Mouse (Mus musculus) liver (tissue): Measurements from ENCODE around the gene Ndufa6.
"Not testable (repeated sequence)": the region's sequence is repeated elsewhere in the genome, so short reads cannot be mapped to it uniquely, and the experiment has no call there.

Experiments
- DNase-seq: peaks from one replicate; pipeline ENCODE4 v3.0.0-alpha.2; 2020; ENCODE audit warnings: mixed read lengths

The Ndufa6 gene

GRCm38 (mm10) chr15:82354126-82354945 lies at the start of gene Ndufa6:
Gene Ndufa6 (minus strand): TSS chr15:82354322.
- peak; percentile 99 for DNase-seq

- DNase-seq: no peak
These were observed 49.5 kb upstream of the Ndufa6 start for GRCm38 (mm10) chr15:82403606-82404005.

- DNase-seq: no peak
These were observed 48.6 kb upstream of the Ndufa6 start for GRCm38 (mm10) chr15:82402741-82403140.

- DNase-seq: no peak
These were observed 48.0 kb upstream of the Ndufa6 start for GRCm38 (mm10) chr15:82402106-82402505.

GRCm38 (mm10) chr15:82401516-82401915 lies 47.4 kb upstream of the Ndufa6 start:
- DNase-seq: no peak

- DNase-seq: not testable (repeated sequence)
These were observed 41.8 kb upstream of the Ndufa6 start for GRCm38 (mm10) chr15:82395955-82396354.

GRCm38 (mm10) chr15:82393922-82394321 lies 39.8 kb upstream of the Ndufa6 start, which contains the start of gene Cyp2d11:
Gene Cyp2d11 (minus strand): TSS chr15:82394022.
- DNase-seq: not testable (repeated sequence)

GRCm38 (mm10) chr15:82389916-82390315 lies 35.8 kb upstream of the Ndufa6 start:
- DNase-seq: not testable (repeated sequence)

- DNase-seq: no peak
These were observed 31.6 kb upstream of the Ndufa6 start for GRCm38 (mm10) chr15:82385729-82386128.

GRCm38 (mm10) chr15:82382441-82382840 lies 28.3 kb upstream of the Ndufa6 start:
- DNase-seq: no peak

GRCm38 (mm10) chr15:82380714-82381062 lies 26.6 kb upstream of the Ndufa6 start:
- no peak for DNase-seq

- DNase-seq: peak; percentile 59
These were observed 26.0 kb upstream of the Ndufa6 start, which contains the start of gene Cyp2d22 for GRCm38 (mm10) chr15:82379871-82380713. Gene Cyp2d22 (minus strand): TSS chr15:82380260.

GRCm38 (mm10) chr15:82379511-82379870 lies 25.4 kb upstream of the Ndufa6 start:
- peak; percentile 46 for DNase-seq

- no peak for DNase-seq
These were observed 24.4 kb upstream of the Ndufa6 start for GRCm38 (mm10) chr15:82378261-82379180.

GRCm38 (mm10) chr15:82377701-82378100 lies 23.6 kb upstream of the Ndufa6 start:
- no peak for DNase-seq

- DNase-seq: no peak
These were observed 22.4 kb upstream of the Ndufa6 start for GRCm38 (mm10) chr15:82376393-82377138.

GRCm38 (mm10) chr15:82375855-82376254 lies 21.7 kb upstream of the Ndufa6 start:
- no peak for DNase-seq

- DNase-seq: no peak
These were observed 20.3 kb upstream of the Ndufa6 start for GRCm38 (mm10) chr15:82374437-82374836.

- DNase-seq: no peak
These were observed 18.9 kb upstream of the Ndufa6 start for GRCm38 (mm10) chr15:82372991-82373390.

- no peak for DNase-seq
These were observed 18.3 kb upstream of the Ndufa6 start for GRCm38 (mm10) chr15:82372446-82372845.

GRCm38 (mm10) chr15:82368851-82369250 lies 14.7 kb upstream of the Ndufa6 start:
- DNase-seq: no peak

- no peak for DNase-seq
These were observed 14.0 kb upstream of the Ndufa6 start for GRCm38 (mm10) chr15:82368146-82368545.
